Mouse (Mus musculus): ENCODE measurements at regions not wholly inside any gene's neighbourhood (a gene's known extent, or its start where the extent isn't known, plus 50 kb on each side); places are given as distances from the start of the nearest gene placed in this dataset.

DNA sequence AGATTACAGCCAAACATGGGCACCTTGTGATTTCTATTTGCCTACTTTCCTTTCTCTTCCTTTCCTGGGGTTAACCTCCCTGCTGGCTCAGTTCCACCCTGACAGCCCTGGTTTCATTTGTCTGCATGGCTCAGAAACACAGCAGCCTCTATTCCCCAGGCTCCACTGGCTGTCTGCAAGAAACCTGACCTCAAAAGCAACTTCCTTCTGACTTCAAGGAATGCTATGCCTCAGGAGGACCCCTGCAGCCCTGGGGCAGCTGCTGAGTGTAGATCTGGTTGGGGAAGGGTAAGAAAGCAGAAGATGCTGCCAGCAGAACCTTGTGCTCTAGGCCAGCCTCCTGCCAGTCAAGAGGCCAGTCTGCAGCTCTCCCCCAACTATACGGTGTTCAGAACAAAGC lies 217.1 kb upstream of the Snx19 start:
- TF ChIP-seq EP300 (IDR thresholded peaks at IDR 0.05; ENCODE audit: low read depth) (no peak), CTCF (IDR thresholded peaks at IDR 0.05; ENCODE audit: low read depth) (no peak)

Measured in liver, embryonic 14.5 days (tissue).